Mouse (Mus musculus) C2C12 (cell line): ENCODE results near the gene Hs3st3b1. TPM values are rescaled to one million over a fixed set of nuclear protein-coding genes. Genes with fewer than 3 reads are reported as not detected.
A peak's percentile ranks its signal among the peaks of the same experiment; 100 is the strongest.

Source experiments
- H3K27me3 ChIP-seq: one replicate; pipeline ENCODE4 v1.6.1; 2011; ENCODE audit not compliant: control insufficient read depth, insufficient read depth, insufficient read length
- H3K36me3 ChIP-seq: one replicate; pipeline ENCODE4 v1.6.1; 2011; ENCODE audit not compliant: control insufficient read depth, insufficient read depth
- H3K4me3 ChIP-seq: one replicate; pipeline ENCODE4 v1.5.1; 2011; ENCODE audit warnings: mild to moderate bottlenecking, control low read depth; ENCODE audit not compliant: poor library complexity, insufficient read depth, severe bottlenecking
- H3K79me2 ChIP-seq: one replicate; pipeline ENCODE4 v1.6.1; 2011; ENCODE audit not compliant: control insufficient read depth, insufficient read depth
- H3K79me3 ChIP-seq: one replicate; pipeline ENCODE4 v1.6.1; 2011; ENCODE audit warnings: low read depth, control low read depth
- H3ac ChIP-seq: one replicate; pipeline ENCODE3; 2011; ENCODE audit warnings: low read depth; ENCODE audit not compliant: control insufficient read depth, insufficient read length
- CEBPB ChIP-seq: IDR thresholded peaks from one replicate; pipeline ENCODE4 v1.6.1; 2011; ENCODE audit warnings: low read depth, mild to moderate bottlenecking, control low read depth, moderate library complexity
- CTCF ChIP-seq: IDR thresholded peaks from one replicate; pipeline ENCODE4 v1.5.1; 2011; ENCODE audit not compliant: control insufficient read depth, insufficient read depth, insufficient read length
- FOSL1 ChIP-seq: IDR thresholded peaks from one replicate; pipeline ENCODE4 v1.8.0; 2011; ENCODE audit warnings: mild to moderate bottlenecking, low read length; ENCODE audit not compliant: poor library complexity, insufficient read depth, severe bottlenecking
- MAX ChIP-seq: IDR thresholded peaks from one replicate; pipeline ENCODE4 v1.6.1; 2011; ENCODE audit warnings: mild to moderate bottlenecking, control low read depth
- MYOD1 ChIP-seq: IDR thresholded peaks from one replicate; pipeline ENCODE4 v1.6.1; 2011; ENCODE audit warnings: low read depth; ENCODE audit not compliant: control insufficient read depth, insufficient read length
- MYOG ChIP-seq: IDR thresholded peaks from one replicate; pipeline ENCODE4 v1.6.1; 2011; ENCODE audit not compliant: control insufficient read depth, insufficient read length; ENCODE audit errors: extremely low read depth
- USF1 ChIP-seq: IDR thresholded peaks from one replicate; pipeline ENCODE4 v1.6.1; 2011; ENCODE audit warnings: low read depth, mild to moderate bottlenecking, control low read depth, moderate library complexity
- polyA plus RNA-seq: library from polyadenylated mRNA; unstranded; fragments of >200 nt; fragmentation: generic; extraction: Trizol; gene quantifications from one replicate; pipeline ENCODE4 v1.2.1, GENCODE M21; 2012; ENCODE audit warnings: missing spikeins

The Hs3st3b1 gene
- polyA plus RNA-seq, 1 experiment, result 0.68 TPM

GRCm38 (mm10) chr11:63920531-63920930 is 1.6 kb downstream of the Hs3st3b1 start:
- H3K4me3 ChIP-seq, result no peak overlapping the region

GRCm38 (mm10) chr11:63919211-63920098 is 2.6 kb downstream of the Hs3st3b1 start:
- TF ChIP-seq CTCF (no peak), MYOD1 (no peak), MAX (no peak), CEBPB (no peak), FOSL1 (no peak), MYOG (no peak), USF1 (no peak)
- Histone ChIP-seq H3K79me2 (no peaks in the 10 kb centered on the region), H3ac (no peak overlapping the region), H3K36me3 (no peaks in the 10 kb centered on the region), H3K4me3 (no peak overlapping the region), H3K27me3 (no peaks in the 10 kb centered on the region), H3K79me3 (no peaks in the 10 kb centered on the region)

More at GRCm38 (mm10) chr11:63920531-63920930, 1.6 kb downstream of the Hs3st3b1 start:
- Histone ChIP-seq H3ac (peak overlapping the region; percentile 42), H3K27me3 (no peaks in the 10 kb centered on the region), H3K79me2 (no peaks in the 10 kb centered on the region), H3K79me3 (no peaks in the 10 kb centered on the region), H3K36me3 (no peaks in the 10 kb centered on the region)
- TF ChIP-seq MYOD1, result no peak
- TF ChIP-seq CTCF, result peak; percentile 95

- no peak for TF ChIP-seq CTCF
- no peak for TF ChIP-seq USF1
- no peak for TF ChIP-seq MAX
- TF ChIP-seq MYOG, result no peak
- no peak for TF ChIP-seq CEBPB
- TF ChIP-seq FOSL1, result no peak
- no peak for TF ChIP-seq MYOD1
- H3K27me3 ChIP-seq, result no peaks in the 10 kb centered on the region
These were observed 3.6 kb downstream of the Hs3st3b1 start for GRCm38 (mm10) chr11:63918321-63919105.

GRCm38 (mm10) chr11:63917561-63917960 is 4.5 kb downstream of the Hs3st3b1 start:
- H3ac ChIP-seq, result no peak overlapping the region
- no peaks in the 10 kb centered on the region for H3K27me3 ChIP-seq
- no peak overlapping the region for H3K4me3 ChIP-seq
- H3K79me3 ChIP-seq, result no peaks in the 10 kb centered on the region
- H3K79me2 ChIP-seq, result no peaks in the 10 kb centered on the region
- H3K36me3 ChIP-seq, result no peaks in the 10 kb centered on the region
- no peak for TF ChIP-seq USF1

More at GRCm38 (mm10) chr11:63918321-63919105, 3.6 kb downstream of the Hs3st3b1 start:
- Histone ChIP-seq H3K79me3 (no peaks in the 10 kb centered on the region), H3K4me3 (no peak overlapping the region), H3ac (no peak overlapping the region), H3K36me3 (no peaks in the 10 kb centered on the region), H3K79me2 (no peaks in the 10 kb centered on the region)

- no peak overlapping the region for H3ac ChIP-seq
- H3K36me3 ChIP-seq, result no peaks in the 10 kb centered on the region
- H3K79me2 ChIP-seq, result no peaks in the 10 kb centered on the region
- H3K4me3 ChIP-seq, result no peak overlapping the region
- H3K27me3 ChIP-seq, result no peaks in the 10 kb centered on the region
- no peaks in the 10 kb centered on the region for H3K79me3 ChIP-seq
- TF ChIP-seq MAX (no peak), CTCF (no peak), USF1 (no peak), CEBPB (no peak), MYOD1 (no peak), MYOG (no peak), FOSL1 (no peak)
These were observed 7.7 kb downstream of the Hs3st3b1 start for GRCm38 (mm10) chr11:63914388-63914787.
